Mouse (Mus musculus) stomach, embryonic 14.5 days (tissue): ENCODE results near the gene Nfe2l1. TPM values are rescaled to one million over a fixed set of nuclear protein-coding genes. Genes with fewer than 3 reads are reported as not detected.

ENCODE experiments used
- ATAC-seq: fragments of 200-750 bp; cut with Nextera tagmentation; 2 replicates; pipeline ENCODE4 v1.8.0; 2017; ENCODE audit warnings: low read depth, moderate TSS enrichment; ENCODE audit not compliant: insufficient number of reproducible peaks, insufficient read depth, low FRiP score
- H3K27ac ChIP-seq: fragments of 300-500 bp; sonication (generic); 2 replicates; pipeline ENCODE4 v1.5.1; 2014; ENCODE audit warnings: mild to moderate bottlenecking, low read length, moderate library complexity, mixed read lengths
- H3K27me3 ChIP-seq: fragments of 300-500 bp; sonication (generic); 2 replicates; pipeline ENCODE4 v1.6.1; 2014; ENCODE audit warnings: low read length, control low read depth, mixed read lengths; ENCODE audit not compliant: control insufficient read depth, insufficient read depth
- H3K36me3 ChIP-seq: fragments of 300-500 bp; sonication (generic); 2 replicates; pipeline ENCODE4 v1.6.1; 2014; ENCODE audit warnings: mild to moderate bottlenecking, control low read depth, low read length, moderate library complexity, mixed read lengths; ENCODE audit not compliant: control insufficient read depth, insufficient read depth
- H3K4me1 ChIP-seq: fragments of 300-500 bp; sonication (generic); 2 replicates; pipeline ENCODE4 v1.6.1; 2014; ENCODE audit warnings: low read length, control low read depth, mixed read lengths; ENCODE audit not compliant: control insufficient read depth, insufficient read depth
- H3K4me2 ChIP-seq: fragments of 300-500 bp; sonication (generic); replicated peaks from 2 replicates; pipeline ENCODE4 v1.6.1; 2014; ENCODE audit warnings: low read depth, low read length, control low read depth
- H3K4me3 ChIP-seq: fragments of 300-500 bp; sonication (generic); 2 replicates; pipeline ENCODE4 v1.5.1; 2014; ENCODE audit warnings: low read depth, low read length, control low read depth
- H3K9ac ChIP-seq: fragments of 300-500 bp; sonication (generic); replicated peaks from 2 replicates; pipeline ENCODE4 v1.6.1; 2014; ENCODE audit warnings: low read depth, mild to moderate bottlenecking, control low read depth, low read length, moderate library complexity, mixed read lengths
- H3K9me3 ChIP-seq: fragments of 300-500 bp; sonication (generic); 2 replicates; pipeline ENCODE4 v1.6.1; 2016; ENCODE audit warnings: low read depth, low read length, control low read depth; ENCODE audit not compliant: control insufficient read depth
- WGBS: fragments of 180-500 bp; shearing (Covaris S2); extraction: QIAGEN DNeasy Blood & Tissue Kit; methylation state at CpG from one replicate; pipeline ENCODE4 v1.1.7; 2014; 5-methylcytosine and 5-hydroxymethylcytosine counted together
- polyA plus RNA-seq: library from polyadenylated mRNA; unstranded; fragments of >200 nt; fragmentation: Nextera tagmentation; extraction: Ambion mirVana; gene quantifications from 2 replicates; pipeline ENCODE4 v1.2.1, GENCODE M21; 2014

Nfe2l1 gene
- polyA plus RNA-seq, 1 experiment from 2014 or later = 30.4 TPM

DNA sequence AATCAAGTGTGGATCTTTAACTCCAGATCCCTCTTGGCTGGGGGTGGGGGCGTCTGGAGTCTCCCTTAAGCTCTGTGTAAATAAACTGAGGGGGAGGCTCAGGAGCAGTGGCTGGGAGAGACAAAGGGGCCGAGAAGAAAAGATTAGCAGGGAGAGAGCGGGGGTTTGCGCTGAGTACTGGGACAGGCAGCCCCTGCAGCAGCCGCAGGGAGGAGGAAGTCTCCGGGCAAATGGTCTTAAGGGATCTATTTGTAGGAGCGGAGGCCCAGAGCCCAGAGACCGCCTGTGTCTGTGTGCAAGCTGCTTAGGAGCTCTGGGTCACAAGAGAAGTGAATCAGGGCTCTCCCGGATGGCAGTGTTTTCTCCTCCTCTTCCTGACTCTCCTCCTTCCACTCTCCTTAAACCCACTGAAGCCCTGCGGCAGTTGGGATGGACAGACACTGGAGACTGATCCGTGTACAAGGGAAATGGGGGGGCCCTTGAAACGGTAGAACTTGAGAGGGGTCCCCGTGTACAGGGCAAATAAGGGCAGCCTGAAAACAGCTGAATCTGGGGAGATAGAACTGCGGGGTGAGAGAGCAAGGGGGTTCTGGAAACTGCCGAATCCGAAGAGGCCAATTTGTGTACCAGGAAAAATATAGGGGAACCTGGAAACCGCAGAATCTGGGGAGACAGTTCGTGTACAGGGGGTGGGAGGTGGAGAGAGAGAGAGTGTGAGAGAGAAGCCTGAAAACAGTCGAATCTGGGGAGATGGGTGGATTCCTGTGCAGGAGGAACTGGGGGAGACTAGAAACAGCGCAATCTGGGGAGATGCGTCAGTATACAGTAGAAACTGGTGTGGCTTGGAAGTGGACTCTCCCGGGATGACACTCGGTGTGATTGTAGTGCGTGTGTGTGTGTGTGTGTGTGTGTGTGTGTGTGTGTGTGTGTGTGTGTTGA is 42.9 kb upstream of the Nfe2l1 start:
- H3K4me3 ChIP-seq = no peak overlapping the region
- no peaks in the 10 kb centered on the region for H3K27me3 ChIP-seq
- no peaks in the 10 kb centered on the region for H3K9me3 ChIP-seq
- WGBS = 8% methylated on average over 24 of the region's 24 CpGs
- H3K4me1 ChIP-seq = peaks cover 32% of the 10 kb centered on the region
- H3K27ac ChIP-seq = peak overlapping the region; percentile 24
- H3K36me3 ChIP-seq = no peaks in the 10 kb centered on the region
- no peak overlapping the region; the same call in 1 of the 2 replicates for H3K9ac ChIP-seq
- no peak for ATAC-seq
- H3K4me2 ChIP-seq = peak overlapping the region; percentile 1; the same call in 1 of the 2 replicates

DNA sequence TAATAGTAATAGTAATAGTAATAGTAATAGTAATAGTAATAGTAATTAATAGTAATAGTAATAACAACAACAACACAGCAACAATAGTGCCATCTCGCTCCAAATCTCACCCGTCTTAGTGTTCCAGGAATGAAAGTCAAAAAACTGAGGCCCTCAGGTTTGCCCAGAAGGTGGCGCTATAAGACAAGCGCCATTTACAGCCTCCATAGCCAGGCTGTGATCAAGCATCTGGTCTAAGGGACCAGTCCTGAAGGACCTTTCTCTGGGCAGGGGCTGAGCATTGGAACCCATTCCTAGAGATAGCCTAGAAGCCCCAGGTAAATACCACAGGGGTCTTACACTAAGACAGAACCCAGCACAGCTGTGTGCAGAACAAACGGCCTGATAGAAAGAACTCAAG is 37.4 kb upstream of the Nfe2l1 start:
- WGBS = 10% methylated on average over 5 of the region's 5 CpGs
- no peak for ATAC-seq
- no peak overlapping the region for H3K4me2 ChIP-seq
- H3K27ac ChIP-seq = no peak overlapping the region
- no peaks in the 10 kb centered on the region for H3K27me3 ChIP-seq
- H3K4me1 ChIP-seq = peaks cover 4% of the 10 kb centered on the region; the same call in 1 of the 2 replicates
- no peaks in the 10 kb centered on the region for H3K9me3 ChIP-seq
- no peaks in the 10 kb centered on the region for H3K36me3 ChIP-seq
- no peak overlapping the region for H3K9ac ChIP-seq
- H3K4me3 ChIP-seq = no peak overlapping the region

DNA sequence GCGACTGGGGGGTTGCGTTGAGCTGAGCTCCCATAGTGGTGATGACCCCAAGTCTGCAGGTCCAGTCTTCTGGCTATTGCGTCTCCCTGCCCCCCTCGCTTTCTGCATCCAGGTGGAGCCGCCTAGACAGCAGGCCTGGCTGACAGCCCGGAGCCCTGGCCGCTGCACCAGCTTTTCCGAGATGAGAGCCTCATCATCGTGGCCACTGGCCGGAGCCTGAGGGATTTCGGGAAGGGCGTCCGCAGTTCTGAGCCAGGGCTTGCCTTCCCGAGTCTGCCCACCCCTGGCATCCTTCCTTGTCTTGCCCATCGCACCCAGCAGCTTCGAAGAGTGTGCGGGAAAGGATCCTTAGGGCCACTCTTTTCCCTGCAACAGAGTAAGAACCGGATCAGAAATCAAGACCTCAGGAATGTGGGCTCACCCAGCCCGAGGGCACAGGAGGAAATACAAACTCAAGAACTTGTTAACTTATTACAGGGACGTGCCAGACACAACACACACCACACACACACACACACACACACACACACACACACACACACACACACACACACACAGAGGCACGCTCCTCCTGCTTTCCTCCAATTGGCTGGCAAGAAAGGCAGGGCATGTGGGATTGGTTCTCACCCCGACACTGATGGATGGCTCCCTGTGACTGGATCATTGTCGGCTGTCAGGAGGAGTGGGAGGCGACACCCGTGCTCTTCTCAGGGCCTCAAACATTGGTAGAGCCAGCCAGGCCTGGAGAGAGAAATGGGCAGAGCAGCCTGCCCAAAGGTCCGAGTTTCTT is 33.6 kb upstream of the Nfe2l1 start:
- Histone ChIP-seq H3K4me1 (peaks cover 4% of the 10 kb centered on the region; the same call in 1 of the 2 replicates), H3K27ac (no peak overlapping the region), H3K36me3 (no peaks in the 10 kb centered on the region), H3K4me3 (no peak overlapping the region), H3K9me3 (no peaks in the 10 kb centered on the region), H3K27me3 (no peaks in the 10 kb centered on the region), H3K4me2 (no peak overlapping the region), H3K9ac (no peak overlapping the region)
- 23% methylated on average over 26 of the region's 26 CpGs for WGBS
- ATAC-seq = no peak

DNA sequence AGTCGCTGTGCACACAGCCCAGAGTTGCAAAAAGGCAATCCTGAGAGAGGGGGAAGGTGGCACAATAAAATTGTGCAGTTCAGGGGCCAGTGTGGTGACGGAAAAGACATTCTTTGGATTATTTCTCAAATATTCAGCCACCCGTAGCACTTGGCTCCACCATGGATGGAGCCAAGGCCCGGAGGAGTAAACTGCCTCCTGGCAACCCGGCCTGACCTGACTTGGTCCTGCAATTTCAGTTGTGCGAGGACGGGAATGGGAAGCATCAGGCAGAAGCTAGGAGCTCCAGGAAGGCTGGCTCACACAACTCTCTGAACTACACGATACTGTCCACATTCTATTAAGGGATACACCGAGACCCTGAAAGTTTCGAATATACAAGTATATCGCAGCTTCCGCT is 32.8 kb upstream of the Nfe2l1 start:
- 80% methylated on average over 12 of the region's 12 CpGs for WGBS
- no peak overlapping the region for H3K4me3 ChIP-seq
- H3K9me3 ChIP-seq = no peaks in the 10 kb centered on the region
- H3K9ac ChIP-seq = no peak overlapping the region
- H3K27me3 ChIP-seq = no peaks in the 10 kb centered on the region
- no peaks in the 10 kb centered on the region for H3K36me3 ChIP-seq
- ATAC-seq = no peak
- H3K4me1 ChIP-seq = peaks cover 4% of the 10 kb centered on the region; the same call in 1 of the 2 replicates
- H3K4me2 ChIP-seq = peak overlapping the region; percentile 79; the same call in 1 of the 2 replicates
- H3K27ac ChIP-seq = no peak overlapping the region

DNA sequence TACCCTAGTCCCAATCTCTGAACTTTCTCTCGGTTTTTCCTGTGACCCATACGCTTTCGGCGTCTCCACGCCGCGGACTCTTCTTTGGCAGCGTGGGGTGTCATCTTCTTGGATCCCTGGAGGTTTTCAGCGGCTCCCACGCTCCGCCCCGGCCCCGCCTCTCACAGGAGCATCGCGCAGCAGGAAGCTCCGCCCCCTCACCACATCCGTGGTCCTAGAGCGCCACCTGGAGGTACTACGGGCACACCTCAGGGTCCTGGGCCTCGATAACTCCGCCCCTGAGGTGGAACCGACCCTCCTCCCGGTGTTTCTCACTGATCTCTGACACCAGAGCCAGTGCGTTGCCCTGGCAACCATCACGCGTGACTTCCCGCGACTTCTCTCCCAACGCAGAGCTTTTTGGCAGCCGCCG is 32.1 kb upstream of the Nfe2l1 start:
- ATAC-seq = peak; percentile 70; the same call in 1 of the 2 replicates
- peak overlapping the region; percentile 15; the same call in 1 of the 2 replicates for H3K27ac ChIP-seq

DNA sequence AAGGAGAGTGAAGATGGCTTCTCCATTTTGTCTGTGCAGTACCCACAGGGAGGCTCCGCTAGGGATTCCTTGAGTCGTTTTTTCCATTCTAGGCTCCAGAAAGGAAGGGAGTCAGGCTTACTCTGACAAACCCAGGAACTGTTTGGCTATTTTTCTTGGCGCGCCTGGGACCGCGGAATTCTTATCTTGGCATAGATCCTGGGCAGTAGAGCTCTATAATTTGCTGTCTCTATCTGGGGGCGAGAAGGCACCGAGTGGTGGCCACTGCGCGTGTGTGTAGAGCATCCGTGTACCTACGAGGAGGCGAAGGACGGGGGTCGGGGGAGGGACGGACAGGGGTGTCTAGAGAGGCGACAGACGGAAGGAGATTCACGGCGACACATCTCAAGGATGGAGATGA is 31.7 kb upstream of the Nfe2l1 start:
- Histone ChIP-seq H3K4me3 (peak overlapping the region; percentile 42), H3K9me3 (no peaks in the 10 kb centered on the region), H3K36me3 (no peaks in the 10 kb centered on the region), H3K4me1 (peaks cover 4% of the 10 kb centered on the region; the same call in 1 of the 2 replicates), H3K9ac (no peak overlapping the region), H3K27me3 (no peaks in the 10 kb centered on the region), H3K27ac (peak overlapping the region; percentile 15; the same call in 1 of the 2 replicates), H3K4me2 (peak overlapping the region; percentile 79)
- WGBS = 2% methylated on average over 20 of the region's 20 CpGs
- peak; percentile 2; the same call in 1 of the 2 replicates for ATAC-seq

More for the DNA sequence above, 32.1 kb upstream of the Nfe2l1 start:
- WGBS = under 1% methylated on average over 31 of the region's 31 CpGs
- H3K27me3 ChIP-seq = no peaks in the 10 kb centered on the region
- H3K4me2 ChIP-seq = peak overlapping the region; percentile 79
- peak overlapping the region; percentile 42 for H3K4me3 ChIP-seq
- no peaks in the 10 kb centered on the region for H3K9me3 ChIP-seq
- H3K4me1 ChIP-seq = peaks cover 4% of the 10 kb centered on the region; the same call in 1 of the 2 replicates
- H3K9ac ChIP-seq = no peak overlapping the region
- H3K36me3 ChIP-seq = no peaks in the 10 kb centered on the region

DNA sequence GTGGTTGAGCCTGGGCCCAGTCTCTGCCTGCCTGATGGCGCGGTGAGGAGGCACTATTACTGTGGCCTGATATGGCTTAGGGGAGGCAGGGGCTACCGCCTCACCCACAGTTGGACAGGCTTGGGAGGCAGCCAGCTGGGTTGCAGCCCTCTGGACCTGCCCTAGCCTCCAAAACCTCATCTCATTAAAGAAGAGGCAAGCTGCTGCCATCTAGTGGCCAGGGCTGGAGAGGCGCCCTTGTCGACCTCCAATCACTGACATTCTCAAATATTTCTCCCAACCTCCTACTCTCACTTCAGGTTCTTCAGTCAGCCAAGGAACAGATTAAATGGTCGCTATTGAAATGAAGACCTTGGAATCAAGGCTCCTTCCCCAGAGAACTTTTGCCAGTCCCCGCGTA is 30.8 kb upstream of the Nfe2l1 start:
- 14% methylated on average over 8 of the region's 8 CpGs for WGBS

DNA sequence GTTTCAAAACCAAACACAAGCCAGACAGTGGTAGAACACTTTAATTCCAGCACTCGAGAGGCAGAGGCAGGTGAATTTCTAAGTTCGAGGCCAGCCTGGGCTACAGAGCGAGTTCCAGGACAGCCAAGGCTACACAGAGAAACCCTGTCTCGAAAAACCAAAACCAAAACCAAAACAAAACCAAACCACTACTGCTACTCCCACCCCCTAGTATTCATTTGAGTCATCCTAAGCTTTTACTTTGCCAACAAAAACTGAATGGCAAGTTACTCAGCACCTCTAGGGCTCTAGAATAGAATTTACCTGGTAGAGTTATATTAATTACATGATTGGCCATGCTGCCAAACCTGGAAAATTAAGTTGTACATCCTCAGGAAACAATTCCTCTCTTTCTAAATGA is 29.9 kb upstream of the Nfe2l1 start:
- H3K4me3 ChIP-seq = no peak overlapping the region
- 81% methylated on average over 4 of the region's 4 CpGs for WGBS
- no peaks in the 10 kb centered on the region for H3K9me3 ChIP-seq
- H3K4me1 ChIP-seq = peaks cover 4% of the 10 kb centered on the region; the same call in 1 of the 2 replicates
- H3K27me3 ChIP-seq = no peaks in the 10 kb centered on the region
- H3K9ac ChIP-seq = no peak overlapping the region
- ATAC-seq = no peak
- H3K36me3 ChIP-seq = no peaks in the 10 kb centered on the region; the same call in 1 of the 2 replicates
- H3K27ac ChIP-seq = no peak overlapping the region
- H3K4me2 ChIP-seq = no peak overlapping the region

More for the DNA sequence above, 30.8 kb upstream of the Nfe2l1 start:
- H3K4me3 ChIP-seq = no peak overlapping the region
- peaks cover 4% of the 10 kb centered on the region; the same call in 1 of the 2 replicates for H3K4me1 ChIP-seq
- H3K27me3 ChIP-seq = no peaks in the 10 kb centered on the region
- no peak for ATAC-seq
- no peaks in the 10 kb centered on the region for H3K36me3 ChIP-seq
- no peak overlapping the region for H3K9ac ChIP-seq
- no peak overlapping the region for H3K27ac ChIP-seq
- H3K4me2 ChIP-seq = no peak overlapping the region
- H3K9me3 ChIP-seq = no peaks in the 10 kb centered on the region
